Comparison of ENCODE assay signal across 28 mouse cellular contexts in genomic region chr17:67038558-67038957, GRCm38 (mm10).
"Had no signal": no experiment of that assay in that cellular context is flagged by ENCODE, and none has a peak within 500 bp of the region (broad histone marks: within the 10 kb centered on the region; RNA-seq: fewer than 3 reads in every experiment).

No protein-coding gene starts in this region.

- DNase-seq: cerebellum, adult 2 months; cerebellum, adult 8-10 months; cerebellum, adult 9-10 months; cerebellum, adult 9-11 months; cerebellum, postnatal 10 days; cerebellum, postnatal 14 days; cerebellum, postnatal 25 days; cerebellum, postnatal 36 days; embryo, embryonic 11 days; forebrain, postnatal 0 days; gastrocnemius, adult 2 months; gastrocnemius, postnatal 10 days; gastrocnemius, postnatal 14 days; gastrocnemius, postnatal 25 days; gastrocnemius, postnatal 36 days; heart, adult 11 months; heart, adult 18-20 months had no signal

- H3K4me3 ChIP-seq: embryonic facial prominence, embryonic 10.5 days; embryonic facial prominence, embryonic 12.5 days; embryonic facial prominence, embryonic 13.5 days; embryonic facial prominence, embryonic 15.5 days; erythroblast, embryonic 14.5 days; forebrain, embryonic 10.5 days; forebrain, embryonic 12.5 days; forebrain, embryonic 13.5 days; forebrain, embryonic 15.5 days; gastrocnemius, adult 2 months had no signal

- H3K27me3 ChIP-seq: embryonic facial prominence, embryonic 12.5 days; embryonic facial prominence, embryonic 13.5 days; embryonic facial prominence, embryonic 15.5 days; forebrain, embryonic 12.5 days; forebrain, embryonic 13.5 days; forebrain, embryonic 15.5 days had no signal

- H3K9me3 ChIP-seq: embryonic facial prominence, embryonic 10.5 days; embryonic facial prominence, embryonic 12.5 days; embryonic facial prominence, embryonic 13.5 days; embryonic facial prominence, embryonic 15.5 days; forebrain, embryonic 10.5 days; forebrain, embryonic 12.5 days; forebrain, embryonic 13.5 days; forebrain, embryonic 15.5 days had no signal

- H3K27ac ChIP-seq: embryonic facial prominence, embryonic 10.5 days; embryonic facial prominence, embryonic 12.5 days; embryonic facial prominence, embryonic 13.5 days; embryonic facial prominence, embryonic 15.5 days; forebrain, embryonic 10.5 days; forebrain, embryonic 12.5 days; forebrain, embryonic 13.5 days; forebrain, embryonic 15.5 days; gastrocnemius, adult 2 months had no signal

- H3K4me1 ChIP-seq: embryonic facial prominence, embryonic 10.5 days; embryonic facial prominence, embryonic 12.5 days; embryonic facial prominence, embryonic 13.5 days; embryonic facial prominence, embryonic 15.5 days; forebrain, embryonic 10.5 days; forebrain, embryonic 12.5 days; forebrain, embryonic 13.5 days; forebrain, embryonic 15.5 days had no signal

- H3K36me3 ChIP-seq: embryonic facial prominence, embryonic 12.5 days; embryonic facial prominence, embryonic 13.5 days; embryonic facial prominence, embryonic 15.5 days; forebrain, embryonic 12.5 days; forebrain, embryonic 15.5 days had no signal

- H3K4me2 ChIP-seq: embryonic facial prominence, embryonic 12.5 days; embryonic facial prominence, embryonic 13.5 days; embryonic facial prominence, embryonic 15.5 days; forebrain, embryonic 12.5 days; forebrain, embryonic 13.5 days; forebrain, embryonic 15.5 days had no signal

- ATAC-seq: forebrain, embryonic 13.5 days; forebrain, embryonic 14.5 days; forebrain, embryonic 15.5 days; forebrain, embryonic 16.5 days; forebrain, postnatal 0 days had no signal

- H3K9ac ChIP-seq: embryonic facial prominence, embryonic 12.5 days; embryonic facial prominence, embryonic 13.5 days; embryonic facial prominence, embryonic 15.5 days; forebrain, embryonic 12.5 days; forebrain, embryonic 13.5 days; forebrain, embryonic 15.5 days; forebrain, postnatal 0 days had no signal
